Mouse (Mus musculus) liver, embryonic 15.5 days (tissue): ENCODE data around the gene Gdf11. TPM values are rescaled to one million over a fixed set of nuclear protein-coding genes. Genes with fewer than 3 reads are reported as not detected.

Experiments
- ATAC-seq: fragments of 200-750 bp; cut with Nextera tagmentation; 2 replicates; pipeline ENCODE4 v1.8.0; 2017; ENCODE audit warnings: moderate number of reproducible peaks, mild to moderate bottlenecking, moderate library complexity; ENCODE audit not compliant: insufficient read depth
- H3K27ac ChIP-seq: fragments of 300-500 bp; sonication (generic); replicated peaks from 2 replicates; pipeline ENCODE4 v1.5.1; 2015; ENCODE audit warnings: mild to moderate bottlenecking, inconsistent platforms
- H3K27me3 ChIP-seq: fragments of 300-500 bp; sonication (generic); 2 replicates; pipeline ENCODE4 v1.6.1; 2015; ENCODE audit warnings: mild to moderate bottlenecking, inconsistent platforms
- H3K36me3 ChIP-seq: fragments of 300-500 bp; sonication (generic); replicated peaks from 2 replicates; pipeline ENCODE4 v1.6.1; 2015; ENCODE audit warnings: moderate library complexity, mild to moderate bottlenecking, inconsistent platforms
- H3K4me1 ChIP-seq: fragments of 300-500 bp; sonication (generic); replicated peaks from 2 replicates; pipeline ENCODE4 v1.6.1; 2015; ENCODE audit warnings: inconsistent platforms
- H3K4me2 ChIP-seq: fragments of 300-500 bp; sonication (generic); 2 replicates; pipeline ENCODE4 v1.6.1; 2015; ENCODE audit warnings: moderate library complexity, mild to moderate bottlenecking, inconsistent platforms
- H3K4me3 ChIP-seq: fragments of 300-500 bp; sonication (generic); replicated peaks from 2 replicates; pipeline ENCODE4 v1.5.1; 2015; ENCODE audit warnings: mild to moderate bottlenecking, inconsistent platforms
- H3K9ac ChIP-seq: fragments of 300-500 bp; sonication (generic); 2 replicates; pipeline ENCODE4 v1.6.1; 2015; ENCODE audit warnings: moderate library complexity, mild to moderate bottlenecking, inconsistent platforms
- H3K9me3 ChIP-seq: fragments of 300-500 bp; sonication (generic); replicated peaks from 2 replicates; pipeline ENCODE4 v1.6.1; 2016; ENCODE audit warnings: inconsistent platforms
- WGBS: fragments of 180-500 bp; shearing (Covaris S2); methylation state at CpG from one replicate; pipeline ENCODE4 v1.1.7; 2015; ENCODE audit warnings: mixed read lengths; ENCODE audit not compliant: insufficient replicate concordance; 5-methylcytosine and 5-hydroxymethylcytosine counted together
- polyA plus RNA-seq: library from polyadenylated mRNA; unstranded; fragments of >200 nt; fragmentation: Nextera tagmentation; extraction: Ambion mirVana; gene quantifications from 2 replicates; pipeline ENCODE4 v1.2.1, GENCODE M21; 2015

Gene Gdf11
- 0.26 and 0.31 TPM in 2 replicates for polyA plus RNA-seq

DNA sequence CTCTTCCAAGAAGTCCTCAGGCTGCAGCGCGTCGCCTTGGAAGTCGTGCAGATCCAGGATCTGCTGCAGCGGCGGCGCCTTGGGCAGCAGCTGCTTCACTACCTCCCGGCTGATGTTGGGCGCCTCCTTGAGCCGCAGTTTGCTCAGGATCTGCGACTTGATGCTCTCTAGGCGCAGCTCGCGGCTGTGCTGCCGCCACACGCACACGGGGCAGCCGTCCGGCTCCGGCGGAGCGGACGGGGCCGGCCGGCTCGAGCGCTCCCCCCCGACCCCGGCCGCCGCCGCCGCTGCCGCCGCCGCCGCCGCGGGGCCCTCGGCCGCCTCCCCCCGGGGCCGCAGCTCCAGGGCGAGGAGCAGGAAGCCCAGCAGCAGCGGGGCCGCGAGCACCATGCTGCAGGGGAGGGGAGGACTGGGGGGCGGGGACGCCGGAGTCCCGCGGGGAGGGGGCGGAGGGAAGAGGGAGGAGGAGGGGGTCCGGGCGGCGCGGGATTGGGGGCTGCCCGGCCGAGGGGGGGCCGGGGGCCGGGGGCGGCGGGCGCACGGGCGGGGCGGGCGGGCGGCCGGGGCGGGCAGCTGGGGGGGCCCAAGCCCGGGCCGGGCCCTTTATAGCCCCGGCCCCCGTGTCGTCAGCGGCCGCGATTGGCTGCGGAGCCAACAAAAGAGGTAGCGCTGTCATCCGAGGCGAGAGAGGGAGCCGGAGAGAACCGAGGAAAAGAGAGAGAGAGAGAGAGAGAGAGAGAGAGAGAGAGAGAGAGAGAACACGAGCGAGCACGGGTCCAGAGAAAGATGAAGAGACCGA, at the start of gene Gdf11:
Gdf11 (minus strand) TSS at position 423 of the 799 bp plus-strand sequence.
- Histone ChIP-seq H3K9ac (no peak within 1 kb of the TSS; the same call in 1 of the 2 replicates), H3K36me3 (no peaks in the 10 kb centered on the region), H3K4me1 (peaks cover 27% of the 10 kb centered on the region), H3K4me2 (peak within 1 kb of the TSS; percentile 74), H3K27ac (no peak within 1 kb of the TSS), H3K27me3 (peaks cover 93% of the 10 kb centered on the region), H3K4me3 (peak within 1 kb of the TSS; percentile 55), H3K9me3 (no peaks in the 10 kb centered on the region)
- peak; percentile 8; the same call in 1 of the 2 replicates for ATAC-seq
- WGBS: 1% methylated on average over 79 of the region's 89 CpGs

DNA sequence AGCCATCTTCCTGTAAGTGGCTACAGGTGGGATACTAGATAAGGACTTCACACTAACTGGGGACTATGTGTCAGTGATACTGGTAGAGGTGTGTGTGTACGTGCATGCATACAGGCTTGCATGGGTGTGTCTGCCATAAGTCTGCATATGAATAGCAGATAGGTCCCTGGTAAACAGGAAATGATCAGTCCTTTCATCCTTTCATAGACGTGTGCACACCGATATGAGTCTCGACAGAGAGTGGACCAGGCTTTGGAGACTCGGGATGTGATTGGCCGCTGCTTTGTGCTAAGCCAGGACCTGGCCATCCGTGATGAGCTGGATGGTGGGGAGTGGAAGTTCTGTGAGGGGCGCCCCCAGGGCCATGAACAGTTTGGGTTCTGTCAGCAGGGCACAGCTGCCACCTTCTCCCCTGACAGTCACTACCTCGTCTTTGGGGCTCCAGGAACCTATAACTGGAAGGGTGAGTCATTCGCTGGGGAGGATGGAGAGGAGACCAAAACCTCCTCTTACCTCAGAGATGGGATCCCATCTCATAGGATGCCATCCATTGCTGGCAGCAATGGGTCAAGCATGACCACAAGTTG, 49.0 kb upstream of the Gdf11 start:
- H3K4me3 ChIP-seq: no peak overlapping the region
- H3K9me3 ChIP-seq: no peaks in the 10 kb centered on the region
- H3K27ac ChIP-seq: no peak overlapping the region
- H3K9ac ChIP-seq: no peak overlapping the region
- WGBS: 56% methylated on average over 10 of the region's 10 CpGs
- no peaks in the 10 kb centered on the region for H3K4me1 ChIP-seq
- no peaks in the 10 kb centered on the region for H3K36me3 ChIP-seq
- no peak overlapping the region for H3K4me2 ChIP-seq
- ATAC-seq: no peak
- peaks cover 65% of the 10 kb centered on the region for H3K27me3 ChIP-seq

DNA sequence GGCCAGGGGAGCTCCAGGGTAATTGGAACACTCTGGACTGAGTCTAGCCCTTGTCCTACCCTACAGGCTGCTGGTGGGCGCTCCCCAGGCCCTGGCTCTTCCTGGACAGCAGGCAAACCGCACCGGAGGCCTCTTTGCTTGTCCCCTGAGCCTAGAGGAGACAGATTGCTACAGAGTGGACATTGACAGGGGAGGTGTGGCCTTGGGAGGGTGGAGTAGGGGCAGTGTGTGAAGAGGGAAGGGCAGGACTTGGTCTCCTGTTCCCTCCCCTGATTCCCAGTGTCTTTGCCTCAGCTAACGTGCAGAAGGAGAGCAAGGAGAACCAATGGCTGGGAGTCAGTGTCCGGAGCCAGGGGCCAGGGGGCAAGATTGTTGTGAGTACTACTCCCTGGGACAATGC, 47.5 kb upstream of the Gdf11 start:
- H3K27me3 ChIP-seq: peaks cover 69% of the 10 kb centered on the region
- no peak overlapping the region for H3K4me3 ChIP-seq
- no peaks in the 10 kb centered on the region for H3K9me3 ChIP-seq
- no peaks in the 10 kb centered on the region for H3K36me3 ChIP-seq
- peaks cover under 1% of the 10 kb centered on the region; the same call in 1 of the 2 replicates for H3K4me1 ChIP-seq
- H3K27ac ChIP-seq: no peak overlapping the region
- H3K4me2 ChIP-seq: no peak overlapping the region
- no peak overlapping the region for H3K9ac ChIP-seq
- 0 out of 2 replicates have a peak, but pooled peaks have one; percentile 14 for ATAC-seq
- WGBS: 49% methylated on average over 5 of the region's 5 CpGs

GRCm38 (mm10) chr10:128938457-128938856, 46.9 kb upstream of the Gdf11 start:
- no peak overlapping the region for H3K4me3 ChIP-seq
- no peak for ATAC-seq
- peaks cover 69% of the 10 kb centered on the region for H3K27me3 ChIP-seq
- no peak overlapping the region for H3K4me2 ChIP-seq
- H3K27ac ChIP-seq: no peak overlapping the region
- no peaks in the 10 kb centered on the region for H3K9me3 ChIP-seq
- 69% methylated on average over 9 of the region's 9 CpGs for WGBS
- H3K4me1 ChIP-seq: peaks cover 6% of the 10 kb centered on the region; the same call in 1 of the 2 replicates
- no peak overlapping the region for H3K9ac ChIP-seq
- H3K36me3 ChIP-seq: no peaks in the 10 kb centered on the region

GRCm38 (mm10) chr10:128937756-128938390, 46.4 kb upstream of the Gdf11 start:
- 61% methylated on average over 12 of the region's 12 CpGs for WGBS
- Histone ChIP-seq H3K4me2 (no peak overlapping the region), H3K4me3 (no peak overlapping the region), H3K27ac (no peak overlapping the region), H3K36me3 (no peaks in the 10 kb centered on the region), H3K4me1 (peaks cover 8% of the 10 kb centered on the region; the same call in 1 of the 2 replicates), H3K27me3 (peaks cover 71% of the 10 kb centered on the region), H3K9me3 (no peaks in the 10 kb centered on the region), H3K9ac (no peak overlapping the region)
- no peak for ATAC-seq

DNA sequence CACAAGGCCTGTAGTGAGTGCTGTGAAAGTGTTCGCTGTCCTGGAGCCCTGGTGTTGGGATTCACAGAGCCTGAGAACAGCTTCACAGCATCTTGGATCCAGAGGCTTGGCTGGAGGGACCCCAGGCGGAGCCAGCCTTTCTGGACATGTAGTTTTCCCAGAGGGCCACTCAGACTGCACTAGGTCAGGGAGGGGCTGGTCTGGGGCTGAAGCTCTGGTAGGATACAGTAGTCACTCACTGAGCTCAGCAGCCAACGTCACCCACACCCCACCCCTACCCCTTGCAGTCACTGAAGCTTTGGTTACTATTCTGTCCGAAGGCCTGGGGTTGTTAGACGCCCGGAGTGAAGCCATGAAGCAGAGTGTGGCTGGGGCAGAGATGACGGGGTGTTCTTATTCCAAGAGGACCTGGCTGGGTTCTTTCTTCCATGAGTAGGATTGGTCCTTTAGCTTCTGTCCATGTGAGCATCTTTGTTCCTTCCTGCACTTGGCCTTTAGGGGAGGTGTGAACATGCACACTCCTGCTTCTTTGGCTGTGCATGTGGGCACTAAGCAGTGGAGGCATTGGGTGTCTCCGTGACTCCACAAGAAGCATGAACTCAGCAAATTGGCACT, 44.4 kb upstream of the Gdf11 start:
- WGBS: 57% methylated on average over 8 of the region's 8 CpGs
- Histone ChIP-seq H3K9ac (no peak overlapping the region), H3K4me3 (no peak overlapping the region), H3K27ac (no peak overlapping the region), H3K27me3 (peaks cover 74% of the 10 kb centered on the region), H3K4me2 (no peak overlapping the region), H3K36me3 (no peaks in the 10 kb centered on the region), H3K4me1 (peaks cover 8% of the 10 kb centered on the region; the same call in 1 of the 2 replicates), H3K9me3 (no peaks in the 10 kb centered on the region)
- no peak for ATAC-seq

DNA sequence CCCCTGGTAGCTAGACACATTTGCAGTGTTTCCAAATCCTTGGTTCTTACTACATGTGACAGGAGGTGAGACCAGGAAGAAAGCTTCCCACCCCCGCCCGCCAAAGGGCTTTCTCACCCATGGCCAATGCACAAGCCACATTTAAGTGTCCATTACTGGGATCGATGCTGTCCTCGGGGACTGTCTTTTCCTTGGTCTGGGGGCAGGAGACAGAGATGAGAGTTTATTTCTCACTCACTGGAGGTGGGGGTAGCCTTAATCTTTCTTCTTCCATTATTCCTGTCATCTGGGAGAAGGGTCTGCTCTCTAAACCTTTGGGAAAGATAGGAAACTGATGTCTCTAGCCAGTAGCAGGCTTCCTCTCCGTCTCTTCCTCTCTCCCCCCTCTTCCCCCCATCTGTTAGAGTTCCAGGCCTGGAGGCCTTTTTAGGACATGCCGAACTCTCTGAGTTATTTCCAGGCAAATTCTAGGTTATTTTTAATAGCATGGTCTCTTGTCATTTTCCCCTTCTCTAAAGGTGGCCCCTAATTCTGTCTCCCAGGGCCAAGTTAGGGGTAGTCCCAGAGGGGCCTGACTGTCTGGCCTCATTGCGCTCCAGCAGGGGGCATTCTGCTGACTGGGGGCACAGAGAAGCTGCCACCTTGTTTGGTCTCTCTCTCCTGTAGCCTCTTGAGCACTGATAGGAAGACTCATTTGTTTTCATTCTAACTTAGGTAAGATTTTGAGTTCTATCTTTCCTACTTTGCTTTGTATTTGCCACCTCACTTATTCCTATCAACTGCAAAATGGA, 43.7 kb upstream of the Gdf11 start:
- H3K9me3 ChIP-seq: no peaks in the 10 kb centered on the region
- H3K36me3 ChIP-seq: no peaks in the 10 kb centered on the region
- no peak overlapping the region for H3K9ac ChIP-seq
- peaks cover 78% of the 10 kb centered on the region for H3K27me3 ChIP-seq
- 54% methylated on average over 7 of the region's 7 CpGs for WGBS
- peaks cover 8% of the 10 kb centered on the region; the same call in 1 of the 2 replicates for H3K4me1 ChIP-seq
- H3K27ac ChIP-seq: no peak overlapping the region
- no peak for ATAC-seq
- no peak overlapping the region for H3K4me3 ChIP-seq
- H3K4me2 ChIP-seq: no peak overlapping the region

- peak overlapping the region; percentile 52 for H3K4me2 ChIP-seq
- no peak for ATAC-seq
- WGBS: 4% methylated on average over 21 of the region's 21 CpGs
- peak overlapping the region; percentile 28 for H3K4me3 ChIP-seq
- H3K36me3 ChIP-seq: no peaks in the 10 kb centered on the region
- H3K9ac ChIP-seq: no peak overlapping the region
- no peaks in the 10 kb centered on the region for H3K9me3 ChIP-seq
- H3K27me3 ChIP-seq: peaks cover 87% of the 10 kb centered on the region
- peaks cover 8% of the 10 kb centered on the region; the same call in 1 of the 2 replicates for H3K4me1 ChIP-seq
- no peak overlapping the region for H3K27ac ChIP-seq
Observed at GRCm38 (mm10) chr10:128933976-128934721, 42.6 kb upstream of the Gdf11 start.

DNA sequence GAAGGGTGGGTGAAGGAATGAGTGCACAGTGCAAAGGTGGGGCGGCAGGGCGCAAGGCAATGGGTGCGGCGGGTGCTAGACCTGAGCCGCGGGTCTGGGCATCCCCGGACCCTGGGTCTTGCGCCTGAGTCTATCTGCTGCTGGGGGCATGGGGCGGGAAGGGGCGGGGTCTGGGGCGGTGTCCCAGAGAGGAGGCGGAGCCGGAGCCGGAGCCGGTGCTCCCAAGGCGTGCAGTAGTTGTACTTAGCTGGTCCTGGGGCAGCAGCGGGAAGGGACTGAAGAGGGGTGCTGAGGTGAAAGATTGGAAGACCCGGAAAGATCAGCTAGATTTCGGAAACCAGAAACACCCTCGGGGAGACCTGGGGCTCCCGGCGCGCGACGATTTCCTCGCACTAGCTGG, 42.1 kb upstream of the Gdf11 start, which contains the start of gene Itga7:
Itga7 (plus strand) TSS at position 245 of the 400 bp plus-strand sequence.
- no peak within 1 kb of the TSS for H3K27ac ChIP-seq
- ATAC-seq: no peak
- H3K4me3 ChIP-seq: peak within 1 kb of the TSS; percentile 28
- H3K27me3 ChIP-seq: peaks cover 92% of the 10 kb centered on the region
- H3K4me1 ChIP-seq: peaks cover 8% of the 10 kb centered on the region; the same call in 1 of the 2 replicates
- H3K9ac ChIP-seq: no peak within 1 kb of the TSS
- WGBS: under 1% methylated on average over 26 of the region's 26 CpGs
- H3K36me3 ChIP-seq: no peaks in the 10 kb centered on the region
- H3K9me3 ChIP-seq: no peaks in the 10 kb centered on the region
- peak within 1 kb of the TSS; percentile 52 for H3K4me2 ChIP-seq

DNA sequence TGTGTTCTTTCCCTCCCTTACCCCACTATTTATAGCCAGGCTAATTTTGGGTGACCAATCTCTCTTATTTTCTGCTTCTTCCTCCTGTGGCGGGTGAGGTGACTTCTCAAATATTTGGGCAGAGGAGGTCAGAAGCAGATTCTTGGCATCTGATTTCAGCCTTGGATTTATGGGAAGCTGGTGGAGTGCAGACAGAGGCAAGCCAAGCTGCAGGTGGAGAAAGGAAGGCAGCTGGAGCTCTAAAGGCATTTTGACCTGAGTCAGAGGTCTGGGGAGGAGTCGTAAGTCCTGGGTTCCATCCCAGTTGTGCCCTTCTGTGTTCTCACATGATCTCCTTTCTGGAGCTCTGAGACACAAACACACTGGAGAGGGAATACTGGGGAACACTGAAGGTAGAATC, 39.9 kb upstream of the Gdf11 start:
- Histone ChIP-seq H3K27ac (no peak overlapping the region), H3K36me3 (no peaks in the 10 kb centered on the region), H3K9ac (no peak overlapping the region), H3K4me2 (no peak overlapping the region), H3K4me1 (peaks cover 8% of the 10 kb centered on the region; the same call in 1 of the 2 replicates), H3K27me3 (peaks cover 95% of the 10 kb centered on the region), H3K9me3 (no peaks in the 10 kb centered on the region), H3K4me3 (no peak overlapping the region)
- ATAC-seq: no peak
- WGBS: 50% methylated on average over 2 of the region's 2 CpGs
